Mouse (Mus musculus) kidney, postnatal 14 days (tissue): Measurements from ENCODE around the gene Gls2.
"Not testable (repeated sequence)": the region's sequence is repeated elsewhere in the genome, so short reads cannot be mapped to it uniquely, and the experiment has no call there.

Experiments
- DNase-seq: peaks from one replicate; pipeline ENCODE4 v3.0.0; 2022; ENCODE audit warnings: mixed read lengths

Gene Gls2

DNA sequence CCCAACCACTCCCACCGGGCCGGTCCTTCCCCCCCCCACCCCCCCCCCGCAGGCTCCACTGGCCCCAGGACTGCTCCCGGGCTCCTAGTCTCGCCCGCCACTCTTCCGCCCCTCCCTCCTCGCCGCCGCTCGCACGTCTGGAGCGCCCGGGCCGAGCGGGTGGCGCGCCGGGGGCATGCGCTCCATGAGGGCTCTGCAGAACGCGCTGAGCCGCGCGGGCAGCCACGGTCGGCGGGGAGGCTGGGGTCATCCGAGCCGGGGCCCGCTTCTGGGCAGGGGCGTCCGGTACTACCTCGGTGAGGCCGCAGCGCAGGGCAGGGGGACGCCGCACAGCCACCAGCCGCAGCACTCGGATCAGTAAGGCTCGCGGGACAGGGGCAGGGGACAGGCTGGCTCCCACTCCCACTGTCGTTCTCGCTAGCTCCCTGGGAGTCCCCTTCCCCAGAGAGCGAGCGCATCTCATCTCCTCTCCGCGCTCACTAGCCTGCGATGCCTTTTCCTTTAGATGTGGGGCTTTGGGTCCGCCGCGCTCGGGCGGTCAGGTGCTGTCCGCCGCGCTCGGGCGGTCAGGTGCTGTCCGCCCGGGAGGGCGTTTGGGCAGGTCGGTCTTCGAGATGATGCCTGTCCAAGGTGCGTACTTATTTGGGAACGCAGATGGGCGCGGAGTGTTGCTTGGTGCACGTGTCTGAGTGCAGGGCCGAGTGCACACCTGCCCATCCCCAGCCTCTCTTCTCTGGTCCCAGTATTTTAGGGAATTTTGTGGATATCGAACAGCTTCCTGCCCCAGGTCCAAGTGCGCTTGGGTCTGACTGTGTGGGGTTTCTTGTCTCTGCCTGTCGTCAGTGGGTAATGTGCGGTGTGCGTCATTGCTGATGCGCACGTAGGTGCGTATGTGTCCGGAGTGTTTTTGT, 549 bp downstream of the Gls2 start:
- no peak for DNase-seq

- no peak for DNase-seq
Observed at GRCm38 (mm10) chr10:128201856-128202255, 7.6 kb downstream of the Gls2 start.

DNA sequence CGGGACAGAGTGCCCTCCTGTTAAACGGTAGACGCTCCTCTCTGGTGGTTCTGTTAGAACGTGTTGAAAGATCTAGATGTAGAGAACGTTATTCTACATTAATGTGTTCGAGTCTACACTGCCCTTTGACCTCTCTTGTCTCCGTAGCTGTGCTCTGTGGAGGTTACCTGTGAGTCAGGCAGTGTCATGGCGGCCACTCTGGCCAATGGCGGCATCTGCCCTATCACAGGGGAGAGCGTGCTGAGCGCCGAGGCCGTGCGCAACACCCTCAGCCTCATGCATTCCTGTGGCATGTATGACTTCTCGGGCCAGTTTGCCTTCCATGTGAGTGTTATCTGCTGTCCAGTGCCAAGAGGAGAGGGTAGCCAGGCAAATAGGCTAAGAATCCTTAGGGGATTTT, 10.7 kb downstream of the Gls2 start:
- no peak for DNase-seq

GRCm38 (mm10) chr10:128208326-128208725, 14.1 kb downstream of the Gls2 start:
- DNase-seq: no peak

DNA sequence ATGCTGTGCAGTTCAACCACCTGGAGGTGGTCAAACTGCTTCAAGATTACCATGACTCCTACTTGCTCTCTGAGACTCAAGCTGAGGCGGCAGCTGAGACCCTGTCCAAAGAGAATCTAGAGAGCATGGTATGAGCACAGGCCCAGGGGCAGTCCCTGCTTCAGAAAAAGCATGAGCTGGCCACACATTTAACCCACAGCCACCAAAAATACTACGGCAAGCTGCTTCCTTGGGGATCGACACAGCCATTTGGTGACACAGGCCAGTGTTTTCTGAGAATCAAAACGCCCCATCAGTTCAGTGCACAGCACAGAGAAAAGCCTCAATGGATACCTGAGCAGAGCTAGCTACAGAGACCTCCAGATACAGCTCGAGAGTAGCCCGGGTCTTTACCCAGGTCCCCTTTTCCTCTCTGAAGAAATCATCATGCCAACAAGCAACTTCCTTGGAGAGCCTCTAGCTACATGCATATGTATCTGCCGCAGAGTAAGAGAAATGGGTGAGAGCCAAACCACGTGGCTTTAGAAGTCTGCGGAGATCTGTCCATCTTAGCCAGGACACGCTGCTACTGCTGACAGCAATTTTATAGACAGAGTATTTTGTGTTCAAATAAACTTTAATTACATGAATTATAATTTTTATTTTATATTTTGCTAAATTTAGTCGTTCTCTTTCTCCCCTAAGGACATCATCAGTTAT, 15.2 kb downstream of the Gls2 start:
- DNase-seq: no peak

GRCm38 (mm10) chr10:128210131-128210530, 15.9 kb downstream of the Gls2 start:
- no peak for DNase-seq

GRCm38 (mm10) chr10:128210954-128211353, 16.7 kb downstream of the Gls2 start:
- peak; percentile 7 for DNase-seq

- peak; percentile 94 for DNase-seq
Observed at GRCm38 (mm10) chr10:128211390-128212108, 17.3 kb downstream of the Gls2 start, which contains the start of gene Spryd4. Gene Spryd4 (minus strand): TSS chr10:128211807.

- DNase-seq: no peak
Observed at GRCm38 (mm10) chr10:128212148-128212547, 17.9 kb downstream of the Gls2 start.

GRCm38 (mm10) chr10:128212871-128213323, 18.6 kb downstream of the Gls2 start:
- DNase-seq: peak; percentile 81

DNA sequence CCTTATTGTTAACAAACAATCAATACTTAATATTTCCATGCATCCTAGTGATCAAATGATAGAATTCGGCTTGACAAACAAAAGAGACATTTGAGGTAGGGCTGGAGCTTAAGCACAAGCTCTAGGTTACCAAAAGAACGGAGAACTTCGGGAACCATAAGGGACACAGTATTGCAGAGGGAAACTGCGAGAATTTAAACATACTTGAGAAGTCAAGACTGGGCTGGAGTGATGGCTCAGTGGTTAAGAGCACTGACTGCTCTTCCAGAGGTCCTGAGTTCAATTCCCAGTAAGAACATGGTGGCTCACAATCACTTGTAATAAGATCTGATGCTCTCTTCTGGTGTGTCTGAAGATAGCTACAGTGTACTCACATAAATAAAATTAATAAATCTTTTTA, 19.9 kb downstream of the Gls2 start:
- not testable (repeated sequence) for DNase-seq

- no peak for DNase-seq
Observed at GRCm38 (mm10) chr10:128214981-128215380, 20.7 kb downstream of the Gls2 start.

GRCm38 (mm10) chr10:128218387-128219117, 24.3 kb downstream of the Gls2 start:
- no peak for DNase-seq

DNA sequence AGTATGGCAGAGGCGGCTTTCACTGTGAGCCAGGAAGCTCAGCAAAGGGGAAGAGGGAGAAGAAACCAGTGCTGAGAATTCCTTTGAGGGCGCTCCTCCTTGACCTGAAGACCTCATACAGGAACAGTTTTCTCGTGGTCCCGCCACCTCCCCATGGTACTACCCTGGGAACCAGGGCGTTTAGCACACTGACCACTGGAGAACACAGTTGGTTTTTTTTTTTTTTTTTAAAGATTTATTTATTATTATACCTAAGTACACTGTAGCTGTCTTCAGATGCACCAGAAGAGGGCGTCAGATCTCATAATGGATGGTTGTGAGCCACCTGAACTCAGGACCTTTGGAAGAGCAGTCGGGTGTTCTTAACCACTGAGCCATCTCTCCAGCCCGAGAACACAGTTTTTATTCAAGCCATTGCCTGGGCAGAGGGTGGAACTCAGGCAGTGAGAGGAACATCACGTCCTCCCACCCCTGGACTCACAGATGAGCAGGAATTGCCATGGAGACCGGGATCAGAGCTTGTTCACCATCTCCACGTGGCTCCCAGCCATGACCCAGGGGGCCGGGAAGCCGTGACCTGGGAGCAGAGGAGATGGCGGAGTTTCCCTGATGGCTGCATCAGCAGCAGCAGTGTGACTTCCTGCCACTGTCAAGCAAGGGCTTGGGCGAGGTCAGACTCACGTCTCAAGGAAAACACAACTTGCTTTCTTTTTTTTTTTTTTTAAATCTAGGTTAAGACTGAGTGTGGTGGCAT, 27.5 kb downstream of the Gls2 start:
- no peak for DNase-seq

- DNase-seq: no peak
Observed at GRCm38 (mm10) chr10:128225064-128225463, 30.8 kb downstream of the Gls2 start.

GRCm38 (mm10) chr10:128225538-128225937, 31.3 kb downstream of the Gls2 start, which contains the start of gene Mip:
Gene Mip (plus strand): TSS chr10:128225838.
- no peak for DNase-seq

DNA sequence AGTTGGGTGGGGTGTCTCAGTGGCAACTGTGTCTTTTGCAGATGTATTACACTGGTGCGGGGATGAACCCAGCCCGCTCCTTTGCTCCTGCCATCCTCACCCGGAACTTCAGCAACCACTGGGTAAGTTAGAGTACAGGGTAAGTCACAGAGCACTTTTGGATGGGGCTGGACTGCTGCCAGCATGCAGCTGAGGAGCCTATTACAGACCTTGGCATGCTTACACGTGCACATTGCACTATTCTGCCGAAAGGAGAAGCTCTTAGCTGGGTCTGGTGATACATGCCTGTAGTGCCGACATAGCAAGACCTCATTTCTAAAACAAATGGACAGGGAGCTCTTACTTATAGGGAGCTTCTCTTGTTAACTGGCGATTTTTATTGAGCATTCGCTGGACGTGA, 33.3 kb downstream of the Gls2 start:
- DNase-seq: no peak

DNA sequence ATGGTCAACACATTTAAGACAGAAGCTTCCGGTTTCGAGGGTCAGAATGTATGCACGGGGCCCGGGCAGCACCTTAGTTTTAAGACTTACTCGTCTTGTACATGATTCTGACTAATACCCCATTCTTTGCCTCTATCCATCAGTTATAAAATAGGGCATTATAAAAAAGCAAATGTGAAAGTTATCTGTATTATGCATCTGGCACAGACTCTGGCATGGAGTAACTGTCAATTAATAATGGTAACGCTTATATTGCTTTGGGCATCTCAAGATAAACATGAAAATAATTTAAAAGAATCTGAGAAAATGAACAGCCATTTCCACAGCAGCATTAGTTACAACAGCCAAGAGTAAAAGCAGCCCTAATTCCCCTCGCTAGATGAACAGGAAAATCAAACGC, 33.8 kb downstream of the Gls2 start:
- no peak for DNase-seq

- DNase-seq: no peak
Observed at GRCm38 (mm10) chr10:128230582-128230981, 36.3 kb downstream of the Gls2 start.

DNA sequence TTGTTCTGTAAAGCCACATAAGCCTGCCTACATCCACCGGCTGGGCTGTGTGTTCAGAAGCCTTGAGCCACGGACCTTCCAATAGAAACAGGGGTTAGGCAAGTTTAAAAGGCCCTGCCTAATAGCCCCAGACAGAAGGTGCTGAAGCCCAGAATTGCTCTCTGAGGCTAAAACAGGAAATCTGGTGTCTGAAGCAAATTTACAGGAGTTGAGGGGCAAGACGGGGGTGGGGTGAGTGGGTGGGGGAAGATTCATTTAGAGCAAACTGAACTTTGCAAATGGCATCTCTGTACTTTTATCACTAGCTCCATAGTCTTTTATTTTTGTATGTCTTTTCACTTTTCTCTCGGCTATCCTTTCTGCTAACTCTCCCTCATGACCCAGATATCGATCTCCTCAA, 36.9 kb downstream of the Gls2 start:
- DNase-seq: no peak

GRCm38 (mm10) chr10:128231697-128232419, 37.6 kb downstream of the Gls2 start, which contains the start of gene Timeless:
Gene Timeless (plus strand): TSS chr10:128232065.
- DNase-seq: peak; percentile 92
